Mouse (Mus musculus): ENCODE results near the gene Hmbs. TPM values are rescaled to one million over a fixed set of nuclear protein-coding genes. Genes with fewer than 3 reads are reported as not detected.
A peak's percentile ranks its signal among the peaks of the same experiment; 100 is the strongest.
"Not testable (repeated sequence)": the region's sequence is repeated elsewhere in the genome, so short reads cannot be mapped to it uniquely, and the experiment has no call there.

The Hmbs gene
- total RNA-seq (2021): 10 to 100 TPM; 50.0 to 50.8 TPM
- long read RNA-seq, experiment 1, transcript Hmbs-201 (14 exons, 1,605 nt): major isoform, 46 of 53 reads
- long read RNA-seq, experiment 1, partial matches to known transcripts: 2 of 53 reads
- long read RNA-seq, experiment 1, other reads (novel, unspliced or antisense): 4 of 53 reads
- long read RNA-seq, experiment 2, transcript Hmbs-201 (14 exons, 1,605 nt): major isoform, 20 of 23 reads
- long read RNA-seq, experiment 2, partial matches to known transcripts: 0 of 23 reads
- long read RNA-seq, experiment 2, other reads (novel, unspliced or antisense): 3 of 23 reads

DNA sequence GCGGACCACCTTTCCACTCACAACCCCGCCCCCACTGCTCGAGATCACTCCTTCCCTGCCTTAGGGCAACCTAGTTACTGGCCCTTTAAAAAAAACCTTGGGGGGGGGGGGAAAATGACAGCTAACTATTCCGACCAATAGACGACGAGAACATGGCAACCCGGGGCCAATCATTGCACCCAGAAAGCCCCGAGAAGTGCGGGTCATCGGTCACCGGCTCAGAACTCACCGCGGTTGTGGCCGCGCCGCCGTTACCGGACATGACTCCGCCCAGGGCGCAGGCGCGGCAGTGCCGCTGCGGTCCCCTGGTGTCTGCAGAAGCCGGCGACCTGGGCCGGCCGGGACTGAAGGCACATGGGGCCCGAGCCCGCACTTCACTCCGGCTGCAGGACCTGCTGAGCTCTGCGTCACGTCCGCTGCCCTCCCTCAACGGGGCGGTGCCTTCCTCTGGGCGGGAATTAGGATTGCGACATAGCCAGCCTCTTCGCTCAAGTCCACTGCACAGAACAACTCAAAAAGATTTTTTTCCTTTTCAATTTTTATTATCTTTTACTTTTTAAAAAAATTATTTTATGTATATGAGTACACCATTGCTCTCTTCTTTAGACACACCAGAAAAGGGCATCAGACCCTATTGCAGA, at the start of gene Hmbs:
Hmbs (minus strand) TSS at position 448 of the 641 bp plus-strand sequence.
- peak; percentile 96 to 98 for DNase-seq

GRCm38 (mm10) chr9:44391466-44391865, 47.4 kb upstream of the Hmbs start:
- peak; percentile 66 to 89 for DNase-seq

DNA sequence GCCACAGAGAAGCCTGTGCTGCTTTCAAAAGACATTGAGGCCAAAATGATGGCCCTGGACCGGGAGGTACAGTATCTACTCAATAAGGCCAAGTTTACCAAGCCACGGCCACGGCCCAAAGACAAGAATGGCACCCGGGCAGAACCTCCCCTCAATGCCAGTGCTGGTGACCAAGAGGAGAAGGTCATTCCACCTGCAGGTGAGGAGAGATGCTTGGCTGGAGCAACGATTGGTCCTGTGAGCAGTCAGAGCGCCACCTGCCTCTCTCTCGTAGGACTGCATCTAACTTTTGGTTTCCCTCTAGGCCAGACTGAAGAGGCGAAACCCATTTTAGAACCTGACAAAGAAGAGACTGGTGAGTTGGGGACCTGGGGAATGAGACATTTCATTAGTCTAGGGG, 45.2 kb upstream of the Hmbs start:
- DNase-seq: peak in 1 of 2 experiments; percentile 58

- no peak for DNase-seq
Observed at GRCm38 (mm10) chr9:44387221-44387620, 43.2 kb upstream of the Hmbs start.

DNA sequence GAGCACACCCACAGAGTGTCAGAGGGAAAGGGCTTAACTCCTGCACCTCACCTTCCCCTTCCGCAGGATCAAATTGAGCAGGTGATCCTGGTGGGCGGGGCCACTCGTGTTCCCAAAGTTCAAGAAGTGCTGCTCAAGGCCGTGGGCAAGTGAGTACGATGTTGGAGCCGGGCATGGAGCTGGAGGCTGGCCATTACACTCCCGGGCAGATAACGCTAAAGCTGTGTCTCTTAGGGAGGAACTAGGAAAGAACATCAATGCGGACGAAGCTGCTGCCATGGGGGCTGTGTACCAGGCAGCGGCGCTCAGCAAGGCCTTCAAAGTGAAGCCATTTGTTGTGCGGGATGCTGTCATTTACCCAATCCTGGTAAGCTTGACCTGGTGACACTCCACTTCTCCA, 40.6 kb upstream of the Hmbs start:
- no peak for DNase-seq

DNA sequence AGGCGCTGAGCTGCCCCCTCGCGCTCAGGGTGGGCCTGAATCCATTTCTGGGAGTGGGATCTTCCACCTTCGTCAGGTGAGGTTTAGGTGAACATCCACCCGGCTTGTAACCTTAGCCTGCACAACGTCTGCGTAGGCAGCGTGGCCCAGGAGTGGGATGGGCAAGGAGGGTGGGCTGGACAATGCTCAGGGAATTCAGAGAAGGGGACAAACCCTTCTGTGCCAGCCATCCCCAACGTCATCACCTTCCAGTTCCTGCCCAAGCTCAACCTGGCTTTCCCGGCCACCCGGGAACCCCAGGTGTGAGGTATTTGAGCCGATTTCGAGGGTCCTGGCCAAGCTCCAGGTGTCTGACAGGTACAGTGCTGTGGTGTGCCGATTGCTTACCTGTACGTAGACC, 35.8 kb upstream of the Hmbs start:
- no peak for DNase-seq

DNA sequence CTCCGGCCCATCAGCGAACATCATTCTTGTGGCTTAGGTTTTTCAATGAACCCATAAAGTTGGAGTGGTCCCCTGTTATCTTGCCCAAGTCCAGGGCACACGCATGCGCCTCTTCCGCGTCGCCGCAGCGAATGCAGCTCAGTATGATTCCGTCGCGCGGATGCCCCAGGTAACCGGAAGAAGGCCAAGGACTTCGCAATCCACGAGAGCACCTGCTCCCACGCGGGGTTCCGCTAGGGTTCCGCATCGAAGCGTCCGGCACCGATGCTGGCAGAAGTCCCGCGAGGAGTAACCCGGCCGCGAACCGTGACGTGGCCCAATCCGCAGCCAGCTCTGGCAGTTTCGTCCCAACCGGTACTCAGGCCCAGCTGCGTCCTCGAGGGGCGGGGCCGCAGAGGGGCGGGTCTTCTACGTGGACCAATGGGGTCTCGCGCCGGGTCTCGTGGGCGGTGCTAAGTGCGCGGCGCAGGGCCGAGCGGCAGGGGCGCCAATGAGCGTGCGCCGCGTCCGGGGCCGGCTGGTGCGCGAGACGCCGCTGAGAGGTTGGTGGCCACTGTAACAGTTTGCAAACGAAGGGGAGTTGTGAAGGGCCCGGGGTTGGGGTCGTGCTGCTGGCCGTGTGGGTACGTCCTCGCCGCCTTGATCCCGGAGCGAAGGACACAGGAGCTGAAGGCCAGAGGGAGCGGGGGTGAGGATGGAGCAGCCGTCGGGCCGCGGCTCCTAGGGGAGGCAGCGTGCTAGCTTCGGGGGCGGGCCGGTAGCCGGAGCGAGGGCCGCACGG, 35.2 kb upstream of the Hmbs start, which contains the start of gene Hyou1:
Hyou1 (plus strand) TSS at position 437 of the 781 bp plus-strand sequence.
- peak; percentile 99 to 100 for DNase-seq

DNA sequence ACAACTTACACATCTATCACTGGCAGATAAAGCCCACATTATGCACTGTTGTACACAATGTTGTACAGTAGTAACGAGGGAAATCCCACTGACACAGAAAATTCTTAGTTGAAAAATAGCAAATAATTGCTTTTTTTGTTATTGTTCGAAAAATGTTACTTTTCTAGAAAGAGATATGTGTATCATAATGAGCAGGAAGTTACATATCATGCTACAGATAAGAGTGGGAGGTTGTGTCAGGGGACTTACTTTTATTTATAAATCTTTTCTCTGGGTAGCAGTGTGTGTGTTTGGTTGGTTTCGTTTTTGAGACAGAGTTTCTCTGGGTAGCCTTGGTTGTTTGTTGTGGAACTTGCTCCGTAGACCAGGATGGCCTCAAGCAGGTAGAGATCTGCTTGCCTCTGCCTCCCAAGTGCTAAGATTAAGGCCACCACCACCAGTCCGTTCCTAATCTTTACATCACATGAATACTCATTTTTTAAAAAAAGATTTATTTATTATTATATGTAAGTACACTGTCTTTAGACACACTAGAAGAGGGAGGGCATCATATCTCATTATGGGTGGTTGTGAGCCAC, 34.2 kb upstream of the Hmbs start:
- no peak for DNase-seq

DNA sequence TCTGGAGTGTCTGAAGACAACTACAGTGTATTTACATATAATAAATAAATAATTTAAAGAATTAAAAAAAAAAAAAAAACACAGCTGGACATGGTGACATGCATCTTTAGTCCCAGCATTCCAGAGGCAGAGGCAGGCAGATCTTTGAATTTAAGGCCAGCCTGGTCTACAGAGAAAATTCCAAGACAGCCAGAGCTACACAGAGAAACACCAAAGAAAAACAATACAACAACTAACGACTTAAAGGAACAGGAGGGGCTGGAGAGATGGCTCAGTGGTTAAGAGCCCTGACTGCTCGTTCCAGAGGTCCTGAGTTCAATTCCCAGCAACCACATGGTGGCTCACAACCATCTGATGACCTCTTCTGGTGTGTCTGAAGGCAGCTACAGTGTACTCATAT, 33.3 kb upstream of the Hmbs start:
- DNase-seq: not testable (repeated sequence)

GRCm38 (mm10) chr9:44376141-44376540, 32.1 kb upstream of the Hmbs start:
- DNase-seq: no peak

DNA sequence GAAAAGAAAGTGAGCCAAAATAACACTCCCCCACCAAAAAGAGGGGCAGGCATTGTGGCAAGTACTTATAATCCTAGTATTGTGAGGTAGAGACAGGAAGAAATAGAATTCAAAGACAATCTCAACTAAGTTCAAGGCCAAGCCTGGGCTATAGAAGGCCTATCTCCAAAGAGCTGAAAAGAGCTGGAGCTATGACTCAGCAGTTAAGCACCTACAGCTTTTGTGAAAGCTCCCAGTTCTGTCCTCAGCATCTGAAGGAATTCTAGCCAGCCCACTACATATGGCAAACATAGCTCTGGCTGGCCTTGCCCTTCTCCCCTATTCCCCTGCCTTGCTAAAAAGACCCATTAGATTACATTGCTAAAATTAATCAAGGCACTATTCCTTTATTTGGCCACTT, 29.4 kb upstream of the Hmbs start:
- no peak for DNase-seq

- no peak for DNase-seq
Observed at GRCm38 (mm10) chr9:44364480-44364879, 20.5 kb upstream of the Hmbs start.

- DNase-seq: not testable (repeated sequence)
Observed at GRCm38 (mm10) chr9:44361931-44362330, 17.9 kb upstream of the Hmbs start.

- peak; percentile 95 to 96 for DNase-seq
Observed at GRCm38 (mm10) chr9:44361190-44361917, 17.3 kb upstream of the Hmbs start, which contains the start of gene Vps11. Vps11 (minus strand) TSS chr9:44361670.

- no peak for DNase-seq
Observed at GRCm38 (mm10) chr9:44357207-44357606, 13.2 kb upstream of the Hmbs start.

GRCm38 (mm10) chr9:44353142-44353541, 9.1 kb upstream of the Hmbs start:
- no peak for DNase-seq

- DNase-seq: no peak
Observed at GRCm38 (mm10) chr9:44352337-44352736, 8.3 kb upstream of the Hmbs start.

- DNase-seq: no peak
Observed at GRCm38 (mm10) chr9:44351396-44351795, 7.4 kb upstream of the Hmbs start.

- no peak for DNase-seq
Observed at GRCm38 (mm10) chr9:44348546-44348945, 4.5 kb upstream of the Hmbs start.

- no peak for DNase-seq
Observed at GRCm38 (mm10) chr9:44347621-44348020, 3.6 kb upstream of the Hmbs start.

DNA sequence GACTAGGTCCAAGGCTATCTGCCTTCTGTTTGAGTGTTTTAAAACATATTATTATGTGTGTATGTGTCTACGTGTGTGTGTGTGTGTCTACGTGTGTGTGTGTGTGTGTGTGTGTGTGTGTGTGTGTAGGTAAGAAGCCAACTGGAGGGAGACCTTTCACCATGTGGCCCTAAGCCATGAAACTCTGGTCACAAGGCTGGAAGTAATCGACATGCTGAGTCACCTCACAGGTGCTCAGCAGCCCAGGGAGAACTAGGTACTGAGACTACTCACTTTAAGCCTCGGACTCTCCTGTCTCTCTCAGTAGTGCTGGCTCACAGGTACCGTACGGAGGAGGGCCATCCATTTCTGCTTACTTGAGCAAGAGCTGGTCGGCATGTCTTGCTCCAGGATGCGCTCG, 3.1 kb upstream of the Hmbs start:
- DNase-seq: no peak

Measured in heart, adult 18-20 months (tissue).